Mouse (Mus musculus) regulatory T cell (primary cell): ENCODE results near the gene Mtm1.

Experiments used
- in situ Hi-C: fragments of 300-600 bp; cut with MboI, MseI; formaldehyde crosslinking; loops from one replicate; pipeline ENCODE4 v1.15.1; 2025; ENCODE audit warnings: high pct_unique_total_duplicates

Mtm1 gene

DNA sequence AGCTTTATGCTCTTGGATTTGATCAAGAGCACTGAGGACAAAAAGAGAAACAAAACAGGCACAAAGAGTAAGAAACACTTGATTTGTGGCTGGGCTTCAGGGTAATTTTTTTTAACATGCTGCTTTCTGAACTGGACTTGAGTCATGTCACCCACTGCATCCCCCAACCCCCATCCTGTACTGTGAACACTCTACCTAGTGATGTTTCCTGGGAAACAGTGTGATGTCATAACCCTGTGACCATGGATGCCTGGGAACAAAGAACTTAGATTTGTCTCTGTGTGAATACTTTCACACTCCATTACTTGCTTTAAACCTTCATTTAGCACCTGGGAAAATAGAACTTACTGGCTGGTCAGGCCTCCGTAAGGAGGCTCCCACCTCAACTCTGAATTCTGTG, at the start of gene Mtm1:
Gene Mtm1, plus strand, starts transcription at position 301 of the 400 bp plus-strand sequence.
- in situ Hi-C loops = no loop called here

DNA sequence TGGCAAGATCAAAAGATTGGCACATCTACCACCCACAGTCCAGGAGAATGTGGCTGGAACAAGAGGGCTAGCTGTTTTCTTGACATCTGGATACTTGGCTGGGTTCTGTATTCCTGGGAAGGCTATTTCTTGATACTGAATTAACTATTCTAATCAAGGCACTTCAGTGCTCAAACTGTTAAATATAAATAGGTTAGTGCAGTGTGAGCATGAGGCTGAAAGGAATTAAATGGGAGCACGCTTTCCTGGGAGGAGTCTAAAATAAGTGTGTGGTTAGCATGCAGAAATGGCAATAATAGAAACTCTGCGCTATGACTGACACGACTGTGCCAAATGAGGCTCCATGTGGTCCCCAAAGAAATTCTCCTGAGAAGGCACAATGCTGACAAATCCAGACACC, 29.0 kb upstream of the Mtm1 start:
- in situ Hi-C loops = no loop called here

DNA sequence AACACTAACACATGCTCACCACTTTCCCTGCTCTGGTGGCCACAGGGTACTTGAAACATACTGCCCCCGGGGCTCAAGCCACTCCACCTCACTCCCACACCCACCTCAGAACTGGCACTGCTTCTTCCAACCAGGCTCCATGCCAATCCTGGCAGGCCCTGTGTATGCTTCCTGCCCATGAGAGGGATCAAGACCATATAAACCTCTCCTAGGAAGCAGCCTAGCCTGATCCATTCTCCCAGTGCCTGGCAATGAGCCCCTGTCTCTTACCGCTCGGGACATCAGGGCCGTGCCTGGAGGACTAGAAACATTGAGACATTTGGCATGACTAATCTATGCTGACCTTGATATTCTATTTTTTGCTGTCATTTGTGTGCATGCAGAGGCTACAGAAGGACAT, 26.9 kb upstream of the Mtm1 start:
- in situ Hi-C loops = no loop called here

DNA sequence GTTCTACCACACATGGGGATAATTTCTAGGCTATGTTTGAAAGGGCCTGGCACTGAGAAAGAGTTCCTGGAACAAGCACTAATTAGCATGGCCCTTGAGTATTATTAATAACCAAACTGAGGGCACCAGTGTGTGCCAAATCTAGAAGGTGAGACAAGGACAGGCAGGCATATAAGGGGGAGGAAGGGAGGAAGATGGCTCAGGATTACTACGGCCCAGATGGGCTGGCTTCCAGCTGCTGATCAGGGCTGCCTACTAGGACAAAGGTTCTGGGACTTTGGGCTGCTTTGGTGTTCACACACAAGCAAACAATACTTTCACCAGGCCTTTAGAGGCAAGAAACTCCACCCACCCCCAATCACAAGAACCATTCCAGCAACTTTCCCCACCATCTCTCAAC, 24.2 kb upstream of the Mtm1 start:
- in situ Hi-C loops = no loop called here

DNA sequence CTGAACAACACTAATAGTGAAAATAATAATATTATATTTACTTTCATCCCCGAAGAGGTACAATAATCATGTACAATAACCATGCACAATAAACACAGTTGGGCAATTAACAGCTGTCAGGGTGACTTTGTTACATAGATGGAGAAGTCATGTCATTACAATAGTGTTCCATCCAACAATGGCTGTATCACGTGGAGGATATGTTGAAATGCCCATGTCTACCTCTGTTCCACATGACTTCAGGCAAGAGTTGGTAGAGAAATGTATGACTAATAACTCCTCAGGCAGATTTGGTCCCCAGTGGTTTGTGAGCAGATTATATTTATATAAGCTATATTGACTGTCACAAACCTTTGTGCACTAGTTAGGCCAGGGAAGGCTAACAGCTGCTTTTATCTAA, 5.8 kb upstream of the Mtm1 start:
- in situ Hi-C loops = no loop called here

DNA sequence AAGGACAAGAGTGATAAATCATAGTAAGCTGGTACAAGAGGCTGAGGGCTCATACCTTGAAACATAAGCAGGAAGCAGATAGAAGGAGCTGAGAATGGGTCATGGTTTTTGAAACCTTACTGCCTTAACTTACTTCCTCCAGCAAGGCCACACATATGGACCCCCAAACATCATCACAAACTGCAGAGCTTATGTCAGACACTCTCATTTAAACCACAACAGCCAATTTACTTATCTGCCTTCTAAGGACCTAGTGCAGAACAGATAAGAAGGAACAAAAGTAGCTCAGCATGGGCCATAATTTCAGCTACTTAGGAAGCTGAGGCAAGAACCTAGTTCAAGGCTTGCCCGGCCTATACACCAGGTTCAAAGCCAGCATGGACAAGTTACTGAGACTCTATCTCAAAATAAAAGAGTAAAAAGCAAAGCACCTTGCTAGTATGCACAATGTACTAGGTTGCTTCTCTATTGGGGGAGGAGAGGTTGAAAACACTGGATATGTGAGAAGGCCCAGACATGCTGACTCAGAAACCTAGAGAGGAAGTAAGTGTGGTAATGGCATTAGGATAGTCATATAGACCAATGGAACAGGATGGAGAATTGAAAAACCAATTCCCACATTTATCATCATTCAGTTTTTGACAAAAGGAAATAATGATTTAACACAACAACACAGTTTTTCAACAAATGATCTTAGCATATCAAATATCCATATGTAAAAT, 4.6 kb upstream of the Mtm1 start:
- in situ Hi-C loops = no loop called here

DNA sequence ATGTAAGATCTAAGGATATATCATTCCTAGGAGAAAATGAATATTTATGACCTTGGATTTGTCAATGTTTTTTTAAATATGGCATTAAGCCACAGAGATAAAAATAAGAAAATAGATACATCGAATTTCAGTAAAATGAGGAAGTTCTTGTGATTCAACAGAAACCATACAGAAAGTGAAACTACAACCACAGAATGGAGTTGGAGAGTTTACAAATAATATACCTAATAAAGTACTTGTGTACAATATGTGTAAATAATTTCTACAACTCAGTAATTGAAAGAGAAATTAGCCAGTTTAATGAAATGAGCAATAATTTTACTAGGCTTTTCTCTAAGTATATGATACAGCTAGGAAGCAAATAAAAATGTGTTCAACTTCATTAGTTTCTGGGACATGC, 4.0 kb upstream of the Mtm1 start:
- in situ Hi-C loops = no loop called here

DNA sequence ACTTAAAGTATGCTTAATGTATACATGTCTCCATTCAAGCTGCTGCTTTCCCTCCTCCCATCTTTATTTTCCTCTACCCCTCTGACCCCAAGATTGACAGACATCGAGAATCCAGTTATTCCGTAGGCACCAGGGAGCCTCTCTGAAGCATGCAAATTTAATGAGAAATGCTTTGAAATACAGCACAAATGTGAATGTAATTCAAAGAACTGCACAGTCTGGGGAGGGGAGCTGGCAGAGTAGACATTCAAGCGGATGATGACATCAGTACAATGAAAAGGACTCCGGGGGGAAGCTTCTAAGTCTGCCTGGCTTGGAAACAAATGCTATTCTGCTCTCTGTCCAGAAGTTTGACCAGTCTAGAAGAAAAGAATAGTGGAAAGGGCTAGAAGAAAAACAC, 2.3 kb downstream of the Mtm1 start:
- in situ Hi-C loops = no loop called here

DNA sequence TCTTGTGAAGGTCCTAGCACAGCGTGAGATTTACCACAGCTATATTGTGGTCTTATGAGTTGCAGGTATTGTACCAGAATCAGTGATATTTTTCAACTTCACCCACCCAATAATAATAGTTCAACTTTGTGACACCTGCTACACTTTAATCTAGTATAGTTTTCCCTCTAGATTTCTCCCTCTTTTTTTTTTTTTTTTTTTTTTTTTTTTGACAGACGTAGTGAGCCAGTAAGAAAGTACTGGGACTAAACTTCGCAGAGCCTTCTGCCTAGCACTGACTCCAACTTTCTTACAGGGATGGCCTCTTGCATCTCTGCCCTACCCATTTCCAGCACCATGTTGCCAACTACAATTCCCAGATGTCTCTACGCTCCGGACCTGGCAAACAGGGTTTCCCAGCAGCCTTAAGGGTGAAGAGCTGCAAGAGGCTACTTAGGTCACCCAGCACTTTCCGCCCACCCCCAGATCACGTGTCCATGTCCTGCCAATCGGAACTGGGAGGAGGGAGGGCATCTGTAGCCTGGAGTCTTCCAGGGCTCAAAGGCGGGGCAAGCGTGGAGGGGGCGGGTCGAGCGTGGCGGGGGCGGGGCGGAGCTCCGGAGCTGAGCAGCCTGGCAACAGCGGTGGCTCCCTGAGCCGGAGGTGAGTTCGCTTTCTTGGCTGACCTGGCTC, 4.0 kb downstream of the Mtm1 start:
- in situ Hi-C loops = no loop called here

DNA sequence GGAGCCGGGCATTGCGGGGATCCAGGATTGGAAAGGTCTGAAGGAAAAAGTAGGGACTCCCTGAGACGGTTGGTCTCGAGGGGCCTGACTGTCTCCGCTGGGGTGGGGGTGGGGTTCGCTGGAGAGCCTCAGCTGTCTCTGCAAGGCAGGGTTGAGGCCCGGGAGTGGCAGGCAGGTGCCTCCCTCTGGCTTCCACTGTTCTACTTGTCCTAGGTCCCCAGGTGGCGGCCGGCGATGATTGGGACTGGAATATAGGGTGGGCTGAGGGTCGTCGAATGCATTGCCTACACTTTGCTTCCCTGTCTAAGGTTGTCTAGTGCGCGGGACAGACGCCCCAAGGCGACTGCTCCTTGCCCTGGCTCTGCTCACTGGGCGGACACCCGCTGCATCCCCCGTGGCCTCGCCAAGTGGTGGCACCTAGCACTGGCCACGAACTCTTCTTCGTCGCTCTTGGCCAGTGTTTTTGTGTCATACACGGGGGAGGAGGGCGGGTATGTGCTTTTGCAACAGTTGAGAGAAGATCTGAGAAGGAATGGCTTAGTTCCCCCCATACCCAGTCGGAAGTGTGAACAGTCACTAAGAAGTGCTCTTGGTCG, 4.6 kb downstream of the Mtm1 start:
- in situ Hi-C loops = no loop called here

DNA sequence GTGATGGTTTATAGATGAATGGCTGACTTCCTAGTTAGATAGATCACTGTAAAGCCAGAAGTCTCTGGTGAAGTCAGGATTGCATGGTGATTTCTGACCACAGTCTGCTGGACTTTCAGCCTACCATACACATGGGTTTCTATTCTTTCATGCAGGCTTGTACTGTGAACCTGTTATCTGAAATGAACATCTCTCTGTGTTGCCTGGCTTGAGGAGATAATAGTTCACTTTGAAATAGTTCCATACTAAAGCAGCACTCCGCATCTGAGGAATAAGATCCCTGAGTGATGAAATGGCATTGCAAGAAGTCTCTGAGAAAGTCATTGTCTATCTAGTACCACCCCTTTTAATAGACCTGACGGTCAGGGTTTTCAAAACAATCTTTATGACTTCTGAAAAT, 6.3 kb downstream of the Mtm1 start:
- in situ Hi-C loops = no loop called here

DNA sequence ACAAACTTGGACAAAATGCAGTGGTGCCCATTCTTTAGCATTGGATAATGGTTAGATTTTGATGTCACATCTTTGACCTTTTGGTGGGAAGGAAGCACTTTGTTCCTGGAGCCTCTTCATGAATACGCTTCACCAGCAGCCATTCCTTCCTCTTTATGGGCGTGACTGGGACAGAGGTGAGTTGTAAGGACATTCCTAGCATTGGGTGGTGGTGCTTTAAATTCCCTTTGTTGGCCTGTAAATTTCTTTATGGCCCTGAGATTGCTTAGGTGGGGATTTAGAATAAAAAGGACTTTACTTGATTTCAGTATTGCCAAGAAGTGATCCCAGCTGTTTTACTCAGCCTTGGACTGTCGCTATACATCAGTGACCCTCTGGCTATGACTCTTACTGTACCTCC, 8.3 kb downstream of the Mtm1 start:
- in situ Hi-C loops = no loop called here

DNA sequence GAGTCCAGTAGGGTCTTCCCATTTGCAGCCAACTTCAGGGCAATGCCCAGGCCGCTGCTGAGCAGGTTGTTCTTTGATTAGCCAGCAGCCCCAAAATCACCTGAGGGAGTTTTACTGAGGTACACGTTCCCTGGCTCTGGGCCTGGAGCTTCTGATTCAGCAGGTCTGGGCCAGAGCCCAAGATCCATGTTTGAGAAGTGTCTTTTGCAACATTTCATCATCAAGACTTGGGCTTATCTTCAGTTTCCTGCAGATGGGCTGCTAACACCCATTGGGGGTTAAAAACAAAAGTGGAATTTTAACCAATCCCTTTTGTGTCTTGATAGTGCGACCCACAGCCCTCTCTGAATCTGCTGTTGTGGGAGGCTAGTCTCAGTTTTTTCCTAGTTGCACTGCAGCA, 10.3 kb downstream of the Mtm1 start:
- in situ Hi-C loops = no loop called here

DNA sequence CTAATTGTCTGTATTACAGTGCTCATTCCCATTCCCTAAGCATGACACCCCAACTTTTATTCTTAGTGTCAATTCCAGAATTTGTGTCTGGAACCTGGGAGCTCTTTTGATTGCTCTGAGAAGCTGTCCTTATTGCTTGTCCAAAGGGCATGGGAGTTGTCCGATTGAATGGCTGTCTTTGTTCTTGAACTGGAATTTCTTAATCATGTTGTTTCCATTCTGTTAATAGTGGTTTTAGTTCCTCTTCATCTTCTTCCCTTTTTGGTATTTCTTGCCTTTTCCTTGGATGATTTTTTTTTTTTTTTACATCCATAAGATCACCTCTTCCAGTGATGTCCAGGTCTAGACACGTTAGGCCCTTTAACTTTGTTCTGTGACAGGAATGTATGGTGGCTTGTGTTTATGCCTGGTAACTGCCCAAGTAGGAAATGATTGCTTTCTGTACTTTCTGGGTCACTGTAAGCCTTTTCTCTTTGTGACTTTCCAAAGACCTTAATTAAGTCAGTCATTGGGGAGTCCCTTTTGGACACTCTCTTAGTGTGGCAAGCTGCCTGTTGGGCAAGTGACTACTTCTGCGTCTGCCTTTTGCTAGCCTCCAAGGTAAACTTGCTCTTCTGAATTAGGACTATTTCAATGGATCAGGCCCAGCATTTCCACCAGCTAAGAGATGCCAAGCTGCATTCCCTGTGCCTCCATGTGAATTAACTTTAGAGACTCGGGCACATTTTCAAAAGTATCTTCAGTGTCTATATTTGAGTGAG, 12.3 kb downstream of the Mtm1 start:
- in situ Hi-C loops = no loop called here

DNA sequence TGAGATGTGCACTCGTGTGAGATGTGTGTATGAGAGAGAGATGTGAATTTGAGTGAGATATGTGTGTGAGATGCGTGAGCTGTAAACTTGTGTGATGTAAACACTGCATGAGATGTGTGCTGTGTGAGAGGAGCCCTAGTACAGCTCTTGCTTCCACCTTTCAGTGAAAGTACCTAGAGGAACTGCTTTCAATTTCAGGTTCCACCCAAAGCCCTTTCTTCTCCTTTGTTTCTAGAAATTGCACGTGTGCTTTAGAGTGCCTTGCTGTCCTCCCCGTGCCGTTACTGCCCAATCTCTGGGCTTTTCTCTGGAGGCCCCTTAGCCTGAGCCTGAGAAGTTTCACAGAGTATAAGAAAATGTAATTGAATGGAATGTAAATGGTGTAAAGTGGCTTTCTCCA, 16.3 kb downstream of the Mtm1 start:
- in situ Hi-C loops = no loop called here

DNA sequence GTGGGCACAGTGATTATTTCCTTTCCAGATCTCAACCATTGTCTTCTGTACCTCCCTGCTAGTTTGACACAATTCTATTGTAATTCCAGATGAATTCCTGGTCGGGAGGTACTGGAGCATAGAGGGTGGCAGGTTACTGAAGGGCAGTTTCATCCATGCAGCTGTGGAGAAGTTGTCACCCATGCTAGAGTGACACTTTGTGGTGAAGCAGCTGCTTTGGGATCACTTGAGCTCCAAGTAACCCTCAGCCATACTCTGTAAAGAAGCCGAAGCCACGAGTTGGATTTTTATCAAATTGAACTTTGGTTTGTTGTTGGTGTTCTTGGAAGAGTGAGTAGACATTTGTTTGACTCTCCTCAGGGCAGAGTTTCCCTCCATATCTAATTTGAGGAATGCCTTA, 17.6 kb downstream of the Mtm1 start:
- in situ Hi-C loops = no loop called here

DNA sequence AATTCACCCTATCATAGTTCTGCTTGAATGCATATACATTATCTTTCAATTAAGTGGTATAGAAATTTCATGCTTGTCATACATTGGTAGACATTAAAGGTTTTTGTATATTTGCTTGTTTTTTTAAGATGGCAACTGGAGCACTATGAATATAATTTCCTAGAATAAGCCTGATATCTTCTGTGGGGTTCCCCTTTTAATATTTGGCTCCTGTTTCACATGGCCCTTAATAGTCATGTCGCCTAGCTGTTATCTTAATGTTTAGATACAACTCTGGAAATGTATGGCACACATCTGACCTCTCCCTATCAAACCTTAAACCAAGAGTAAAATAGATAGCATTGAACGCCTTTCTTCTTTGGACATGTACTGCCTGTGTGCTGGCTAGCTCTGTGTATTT, 20.3 kb downstream of the Mtm1 start:
- in situ Hi-C loops = no loop called here

DNA sequence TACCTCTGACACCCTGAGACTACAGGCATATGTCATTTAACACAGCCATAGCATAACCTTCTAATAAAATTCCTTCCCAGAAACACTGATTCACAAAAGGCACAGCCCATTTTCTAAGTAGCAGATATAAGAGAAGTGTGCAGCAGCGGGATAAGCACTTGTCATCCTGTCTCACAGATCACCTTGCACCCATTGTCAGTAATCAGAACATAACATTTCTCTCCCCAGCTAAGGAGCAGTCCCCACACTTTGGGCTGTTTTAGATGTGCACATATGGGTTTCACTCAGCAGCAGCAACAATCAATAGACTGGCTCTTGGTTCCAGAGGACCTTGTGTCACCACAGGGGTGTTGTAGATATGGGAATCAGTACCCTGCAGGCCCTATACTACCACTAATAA, 45.9 kb downstream of the Mtm1 start:
- in situ Hi-C loops = no loop called here

DNA sequence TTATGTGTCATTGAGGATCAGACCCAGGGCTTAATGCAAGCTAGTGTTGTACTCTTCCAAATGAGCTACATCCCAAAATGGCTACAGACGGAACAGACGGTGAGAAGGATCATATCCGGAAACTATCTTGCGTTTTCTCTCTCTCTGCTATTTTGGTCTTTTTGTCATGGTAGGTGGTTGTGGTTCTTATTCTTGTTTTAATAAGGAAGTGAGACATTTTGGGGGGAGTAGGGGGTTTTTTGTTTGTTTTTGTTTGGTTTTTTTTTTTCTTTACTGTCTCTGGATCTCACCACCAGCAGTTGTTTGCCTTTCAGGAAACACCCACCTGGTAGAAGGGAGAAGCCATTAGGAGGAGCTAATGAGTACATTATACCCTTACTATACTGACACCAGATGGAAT, 50.3 kb downstream of the Mtm1 start:
- in situ Hi-C loops = no loop called here

DNA sequence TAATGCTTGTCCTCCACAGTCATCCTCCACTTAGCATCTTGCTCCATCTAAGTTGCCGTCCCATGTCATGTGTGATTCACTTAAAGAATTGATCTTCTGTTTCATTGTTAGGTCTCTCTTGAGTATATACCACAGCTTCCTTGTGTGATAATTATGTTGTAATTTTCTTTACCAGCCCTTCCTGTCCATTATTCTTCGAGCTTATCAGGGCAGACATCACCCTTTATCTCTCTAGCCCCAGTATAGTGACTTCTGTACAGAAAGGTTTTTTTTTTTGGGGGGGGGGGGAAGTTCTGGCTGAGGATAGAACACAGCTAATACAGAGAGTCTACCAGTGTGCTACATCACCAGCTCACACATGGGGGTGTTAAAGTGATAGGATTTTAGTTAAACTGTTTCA, 53.7 kb downstream of the Mtm1 start:
- in situ Hi-C loops = no loop called here

DNA sequence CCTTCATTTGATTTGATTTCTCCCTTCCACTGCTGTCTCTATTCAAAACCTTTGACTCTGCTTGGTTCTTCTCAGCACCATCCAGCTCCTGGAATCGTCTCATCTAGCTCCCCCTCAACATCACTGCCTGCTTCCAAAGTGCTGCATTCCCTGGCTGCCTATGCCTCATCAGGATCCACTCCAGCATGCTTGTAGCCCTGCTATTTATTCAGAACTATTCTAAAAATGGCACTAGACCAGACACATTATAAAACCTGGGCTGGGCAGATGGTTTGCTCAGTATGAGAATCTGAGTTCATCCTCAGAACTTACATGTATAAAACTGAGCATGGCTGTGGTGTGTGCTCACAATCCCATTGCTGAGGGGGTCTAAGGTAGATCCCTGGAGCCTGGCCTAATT, 58.4 kb downstream of the Mtm1 start:
- in situ Hi-C loops = no loop called here

DNA sequence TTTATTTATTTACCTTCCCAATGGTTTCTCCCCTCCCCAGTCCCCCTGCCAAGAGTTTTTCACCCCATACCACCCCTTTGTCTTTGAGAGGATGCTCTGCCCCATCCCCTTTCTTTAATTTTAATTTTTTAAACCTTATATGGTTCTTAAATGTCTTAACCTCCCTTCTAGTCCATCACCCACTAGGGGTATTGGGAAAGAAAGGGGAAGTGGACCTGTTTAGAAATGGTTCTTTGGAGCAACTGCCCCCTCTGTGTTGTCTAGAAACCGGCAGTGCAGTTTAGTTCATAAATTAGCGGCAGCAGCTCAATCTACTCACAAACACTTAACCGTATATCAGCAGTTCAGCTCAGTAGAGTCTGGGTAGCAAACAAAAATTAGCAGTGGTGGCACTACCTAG, 63.6 kb downstream of the Mtm1 start:
- in situ Hi-C loops = no loop called here

DNA sequence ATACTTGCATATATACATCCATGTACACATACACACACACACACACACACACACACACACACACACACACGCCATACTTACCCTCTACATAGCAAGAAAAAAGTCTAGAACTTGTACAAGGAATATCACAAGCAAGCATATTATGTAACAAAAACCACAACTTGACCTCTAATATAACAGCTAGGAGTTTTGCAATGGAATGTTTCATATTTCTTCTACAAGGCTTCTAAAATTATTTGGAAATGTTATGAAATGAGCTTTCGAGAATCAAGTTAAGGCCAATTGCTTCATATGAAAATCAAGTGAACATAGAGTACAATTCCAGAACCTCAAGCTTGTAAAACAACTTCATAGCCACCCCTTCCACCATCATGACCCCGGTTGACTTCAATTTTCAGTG, 74.9 kb downstream of the Mtm1 start:
- in situ Hi-C loops = no loop called here
